Mouse (Mus musculus) adrenal gland, adult 18-20 months (tissue): ENCODE results near the gene Myo16. TPM values are rescaled to one million over a fixed set of nuclear protein-coding genes. Genes with fewer than 3 reads are reported as not detected.

Source experiments
- DNase-seq, 2 experiments: peaks; one replicate each; pipeline ENCODE4 v3.0.0; 2021 to 2022; ENCODE audit warnings: low spot score in 2 of 2
- total RNA-seq, 2 experiments: library from RNA; stranded (reverse); gene quantifications; 1 replicate in 1 of 2; 2 replicates in 1 of 2; pipeline ENCODE4 v1.2.3; 2021

Myo16 gene
- total RNA-seq, 2 experiments from 2014 or later, result 0.06 TPM; not detected in 1

- DNase-seq, result no peak
Measured at GRCm38 (mm10) chr8:10598889-10599288, 445.2 kb downstream of the Myo16 start.

GRCm38 (mm10) chr8:10606028-10606815 is 452.5 kb downstream of the Myo16 start:
- no peak for DNase-seq

- no peak for DNase-seq
Measured at GRCm38 (mm10) chr8:10606816-10607209, 453.1 kb downstream of the Myo16 start.

- no peak for DNase-seq
Measured at GRCm38 (mm10) chr8:10611636-10612035, 457.9 kb downstream of the Myo16 start.

GRCm38 (mm10) chr8:10613371-10613770 is 459.7 kb downstream of the Myo16 start:
- no peak for DNase-seq

- DNase-seq, result no peak
Measured at GRCm38 (mm10) chr8:10619689-10620088, 466.0 kb downstream of the Myo16 start.

GRCm38 (mm10) chr8:10625262-10625661 is 471.6 kb downstream of the Myo16 start:
- no peak for DNase-seq

GRCm38 (mm10) chr8:10628725-10629124 is 475.0 kb downstream of the Myo16 start:
- DNase-seq, result no peak

- no peak for DNase-seq
Measured at GRCm38 (mm10) chr8:10629862-10630261, 476.2 kb downstream of the Myo16 start.

- DNase-seq, result no peak
Measured at GRCm38 (mm10) chr8:10631006-10631405, 477.3 kb downstream of the Myo16 start.

GRCm38 (mm10) chr8:10632603-10633002 is 478.9 kb downstream of the Myo16 start:
- DNase-seq, result no peak

GRCm38 (mm10) chr8:10633360-10634140 is 479.8 kb downstream of the Myo16 start:
- DNase-seq, result no peak

- DNase-seq, result no peak
Measured at GRCm38 (mm10) chr8:10634421-10634820, 480.7 kb downstream of the Myo16 start.

- no peak for DNase-seq
Measured at GRCm38 (mm10) chr8:10638871-10639270, 485.2 kb downstream of the Myo16 start.

GRCm38 (mm10) chr8:10640176-10640810 is 486.6 kb downstream of the Myo16 start:
- DNase-seq, result no peak

- DNase-seq, result no peak
Measured at GRCm38 (mm10) chr8:10640859-10641258, 487.1 kb downstream of the Myo16 start.

GRCm38 (mm10) chr8:10641343-10641742 is 487.6 kb downstream of the Myo16 start:
- DNase-seq, result no peak

GRCm38 (mm10) chr8:10643244-10643643 is 489.5 kb downstream of the Myo16 start:
- DNase-seq, result no peak

- no peak for DNase-seq
Measured at GRCm38 (mm10) chr8:10644481-10644880, 490.8 kb downstream of the Myo16 start.

GRCm38 (mm10) chr8:10645740-10646139 is 492.0 kb downstream of the Myo16 start:
- DNase-seq, result no peak

GRCm38 (mm10) chr8:10646485-10646884 is 492.8 kb downstream of the Myo16 start:
- no peak for DNase-seq
